Mouse (Mus musculus) right cerebral cortex, adult 2 months (tissue): Measurements from ENCODE around the gene Dkkl1.
"Not testable (repeated sequence)": the region's sequence is repeated elsewhere in the genome, so short reads cannot be mapped to it uniquely, and the experiment has no call there.

Experiments used
- DNase-seq, 2 experiments: peaks; one replicate each; pipeline ENCODE4 v3.0.0; 2021 to 2022; ENCODE audit warnings: low spot score in 2 of 2

Dkkl1 gene

DNA sequence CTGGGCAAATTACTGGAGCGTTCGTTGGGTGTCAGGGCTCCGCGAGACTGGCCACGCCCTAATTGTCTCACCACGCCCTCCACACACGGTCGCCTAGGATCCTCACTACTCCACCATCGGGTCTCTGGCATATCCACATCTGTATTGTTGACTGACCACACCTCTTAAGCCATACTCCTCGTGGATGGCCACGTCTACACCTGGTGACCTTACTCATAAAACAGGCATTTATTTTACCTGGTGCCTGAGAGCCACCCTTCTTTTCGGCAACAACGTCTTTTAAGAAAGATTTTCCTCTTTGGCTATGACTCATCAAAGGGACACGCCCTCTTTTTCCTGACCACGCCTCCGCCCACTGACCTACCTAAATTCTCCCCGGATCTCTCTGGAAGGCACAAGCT is at the start of gene Dkkl1:
TSS of gene Dkkl1 (minus strand) at position 297 of the 401 bp plus-strand sequence.
- no peak for DNase-seq

DNA sequence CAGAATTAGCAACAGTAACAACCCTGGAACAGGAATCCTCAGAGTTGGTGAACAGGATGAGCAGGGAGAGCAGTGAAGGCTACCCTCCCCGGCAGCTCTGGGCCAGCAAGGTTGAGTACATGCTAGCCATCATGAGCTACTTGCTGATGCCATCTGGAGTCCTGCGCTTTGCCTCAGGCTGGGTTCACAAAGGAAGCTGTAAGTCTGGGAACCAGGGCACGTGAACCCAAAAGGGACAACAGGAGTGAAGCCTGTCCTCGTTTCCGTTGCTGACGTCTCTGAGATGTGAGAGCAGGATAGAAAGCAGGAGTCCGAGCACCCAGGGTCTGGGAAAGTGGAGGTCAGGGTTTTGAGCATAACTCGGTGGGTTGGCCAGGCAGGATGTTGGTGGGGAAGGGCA is 47.3 kb upstream of the Dkkl1 start:
- DNase-seq, result no peak

DNA sequence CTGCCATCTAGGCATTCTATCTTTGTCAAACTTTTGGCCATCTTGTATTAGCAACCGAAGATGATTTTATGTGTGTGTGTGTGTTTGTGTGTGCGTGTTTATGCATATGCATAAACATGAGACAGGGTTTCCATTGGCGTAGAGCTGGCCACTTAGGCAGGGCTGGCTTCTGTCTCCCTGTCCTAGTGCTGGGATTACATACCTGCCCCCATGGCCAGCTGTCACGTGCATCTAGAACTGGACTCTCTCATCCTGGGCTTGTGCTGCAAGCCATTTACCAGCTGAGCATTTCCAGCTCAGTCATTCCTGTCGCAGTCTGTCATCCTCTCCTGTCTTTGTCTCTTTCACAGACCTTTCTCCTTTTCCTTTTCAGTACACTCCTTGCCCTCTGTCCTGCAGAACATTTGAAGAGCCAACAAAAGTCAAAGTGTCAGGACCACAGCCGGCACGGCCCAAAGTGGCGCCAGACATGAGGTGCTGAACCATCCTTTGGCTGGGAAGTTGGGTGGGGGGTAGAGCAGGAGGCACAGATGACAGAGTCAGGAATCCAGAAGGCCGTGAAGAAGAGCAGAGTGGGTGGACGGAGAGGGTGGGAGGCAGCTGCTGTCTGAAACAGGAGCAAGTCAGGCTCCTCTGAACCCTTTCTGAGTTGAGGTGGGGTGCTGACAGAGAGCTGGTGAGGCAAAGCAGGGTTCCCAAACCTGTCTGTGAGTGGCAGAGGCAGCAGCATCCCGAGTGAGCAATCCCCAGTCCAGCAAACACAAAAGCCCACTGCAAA is 45.3 kb upstream of the Dkkl1 start:
- DNase-seq, result peak; percentile 55 to 63

DNA sequence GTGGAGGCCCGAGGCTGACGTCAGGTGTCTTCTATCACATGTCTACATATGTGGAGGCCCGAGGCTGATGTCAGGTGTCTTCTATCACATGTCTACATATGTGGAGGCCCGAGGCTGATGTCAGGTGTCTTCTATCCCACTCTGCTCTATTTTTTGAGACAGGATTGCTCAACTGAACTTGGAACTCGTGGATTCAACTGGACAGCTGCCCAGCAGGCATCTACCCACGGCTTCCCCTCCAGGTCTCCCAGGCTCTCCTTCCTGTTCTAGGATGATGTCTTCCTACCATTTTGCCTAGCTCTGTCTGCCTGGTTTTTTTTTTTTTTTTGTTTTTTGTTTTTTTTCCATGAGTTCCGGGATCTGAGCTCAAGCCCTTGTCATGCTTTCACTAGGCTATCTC is 43.9 kb upstream of the Dkkl1 start:
- DNase-seq, result not testable (repeated sequence)

DNA sequence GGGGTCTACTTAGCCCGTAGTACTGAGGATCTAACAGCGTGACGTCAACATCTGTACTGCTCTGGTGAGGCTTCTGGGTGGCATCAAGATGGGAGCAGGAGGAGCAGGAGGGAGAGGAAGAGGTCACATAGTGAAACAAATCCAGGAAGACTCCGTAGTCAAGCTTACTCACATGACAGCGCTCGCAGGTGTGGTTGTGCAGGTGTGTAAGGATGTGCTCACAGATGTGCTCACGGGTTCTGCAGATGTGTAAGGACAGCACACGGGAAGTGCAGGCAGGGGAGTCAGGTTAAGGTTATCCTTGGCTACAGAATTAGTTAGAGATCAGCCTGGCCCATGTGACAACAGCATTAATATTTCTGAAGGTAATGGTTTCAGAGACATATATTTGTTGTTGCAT is 41.9 kb upstream of the Dkkl1 start:
- DNase-seq, result no peak

DNA sequence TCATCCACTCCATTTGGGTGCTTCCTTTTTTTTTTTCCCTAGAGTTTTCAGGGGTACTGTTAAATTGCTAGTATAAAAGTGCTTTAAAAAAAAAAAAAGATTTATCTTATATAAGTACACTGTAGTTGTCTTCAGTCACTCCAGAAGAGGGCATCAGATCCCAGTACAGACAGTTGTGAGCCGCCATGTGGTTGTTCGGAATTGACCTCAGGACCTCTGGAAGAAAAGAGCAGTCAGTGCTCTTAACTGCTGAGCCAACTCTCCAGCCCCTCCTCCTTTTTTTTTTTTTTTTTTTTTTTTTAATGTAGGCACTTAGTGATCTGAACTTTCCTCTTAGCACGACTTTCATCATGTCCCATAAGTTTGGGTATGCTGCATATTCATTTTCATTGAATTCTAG is 35.7 kb upstream of the Dkkl1 start:
- no peak for DNase-seq

DNA sequence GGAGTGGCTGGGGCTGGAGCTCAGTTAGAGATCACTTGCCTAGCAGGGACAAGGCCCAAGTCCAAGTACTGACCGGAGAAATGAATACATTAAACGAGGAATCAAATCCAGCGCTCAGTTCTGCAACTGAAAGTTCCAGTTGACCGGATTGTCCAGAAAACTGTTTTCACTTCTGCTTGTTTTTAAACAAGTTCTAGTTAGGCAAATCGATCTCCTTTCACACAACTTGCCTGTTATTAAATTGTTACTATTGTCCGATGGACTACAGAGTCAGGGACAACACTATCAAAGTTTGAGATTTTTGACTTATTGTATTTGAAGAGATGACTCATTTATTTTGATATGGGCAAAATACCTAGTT is 29.4 kb upstream of the Dkkl1 start:
- DNase-seq, result no peak

DNA sequence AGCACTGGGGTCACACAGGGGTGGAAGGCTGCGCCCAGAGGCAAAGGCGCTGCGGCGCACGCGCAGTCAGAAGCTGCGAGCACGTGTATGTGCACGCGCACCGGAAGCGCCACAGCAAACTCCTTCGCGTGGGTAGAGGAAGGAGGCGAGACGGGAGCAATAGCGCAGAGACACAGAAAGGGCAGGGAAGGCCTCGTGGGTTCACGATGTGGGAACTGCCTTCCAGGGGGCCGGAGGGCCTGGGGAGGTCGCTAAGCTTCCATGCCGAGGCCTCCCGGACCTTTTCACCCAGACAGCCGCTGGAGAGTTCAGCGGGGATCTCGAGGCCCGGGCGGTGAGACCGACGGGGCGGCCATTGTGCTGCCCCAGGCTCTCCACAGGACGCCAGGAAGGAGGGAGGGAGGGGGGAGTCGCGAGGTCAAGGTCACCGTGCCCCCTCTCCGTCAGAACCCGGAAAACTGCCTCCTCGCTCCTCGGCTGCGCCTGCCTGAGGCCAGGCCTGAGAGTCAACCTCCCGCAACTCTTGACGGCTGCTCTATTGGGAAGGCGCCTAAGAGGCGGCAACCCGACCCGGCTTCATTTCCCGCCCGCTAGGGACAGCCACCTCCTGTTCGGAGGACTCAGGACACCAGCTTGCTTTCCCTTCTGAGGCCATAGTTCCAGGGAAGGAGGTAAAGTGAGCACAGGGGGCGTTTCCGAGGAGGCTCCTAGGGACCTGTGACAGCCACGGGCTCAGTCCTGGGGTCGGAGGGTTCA is 28.9 kb upstream of the Dkkl1 start, which contains the start of gene Slc6a16:
TSS of gene Slc6a16 (plus strand) at position 453 of the 756 bp plus-strand sequence.
- DNase-seq, result peak; percentile 53 to 55

DNA sequence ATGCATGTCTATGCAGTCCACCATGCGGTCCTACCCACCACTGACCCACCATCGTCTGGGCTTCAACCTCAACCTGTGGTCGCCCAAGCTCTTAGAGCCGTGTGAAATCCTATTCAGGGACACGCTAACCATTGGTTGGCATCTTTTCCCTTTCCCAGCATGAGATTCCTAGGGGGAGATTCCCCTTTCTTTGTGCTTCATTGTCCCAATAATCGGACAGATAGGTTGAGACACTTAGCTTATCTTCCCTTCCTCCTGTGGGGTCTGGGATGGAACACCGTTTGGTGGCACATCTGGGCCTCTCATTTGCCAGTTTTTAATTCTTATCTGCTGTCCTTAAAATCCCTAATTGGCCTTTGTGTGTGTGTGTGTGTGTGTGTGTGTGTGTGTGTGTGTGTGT is 28.2 kb upstream of the Dkkl1 start:
- no peak for DNase-seq

DNA sequence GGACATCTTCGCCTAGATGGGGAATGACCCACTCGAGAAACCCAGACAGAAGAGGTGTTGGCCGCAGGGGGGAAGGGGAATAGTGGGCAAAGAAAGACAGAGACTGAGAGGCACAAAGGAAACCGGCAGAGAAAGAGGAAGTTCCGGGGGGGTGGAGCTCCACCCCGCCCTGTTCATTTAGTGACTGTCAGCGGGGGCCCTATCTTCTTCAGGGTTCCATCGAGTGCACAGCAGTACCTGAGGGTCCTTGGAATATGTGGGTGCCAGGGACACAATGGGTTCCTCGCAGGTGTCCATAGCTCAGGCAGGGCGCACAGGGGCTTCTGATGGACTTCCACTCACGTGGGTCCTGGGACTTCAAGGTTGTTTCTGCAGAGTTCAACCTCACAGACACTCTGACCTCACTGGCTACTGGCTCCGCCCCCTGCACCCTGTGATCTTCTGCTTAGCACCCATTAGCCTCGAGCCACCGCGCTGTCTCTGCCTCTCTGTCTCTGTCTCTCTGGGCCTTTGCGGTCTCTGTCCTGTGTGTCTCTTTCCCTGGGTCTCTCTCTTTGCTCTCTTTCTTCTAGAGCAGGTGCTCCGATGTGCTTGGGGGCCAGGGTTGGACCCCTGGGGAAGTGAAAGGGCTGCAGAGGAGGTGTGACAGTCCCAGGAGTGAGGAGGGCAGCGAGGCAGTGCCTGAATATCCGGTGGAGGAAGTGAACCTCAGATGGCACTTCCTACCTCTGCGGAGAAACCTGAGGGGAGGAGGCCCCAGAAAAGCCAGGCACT is 27.0 kb upstream of the Dkkl1 start, which contains the start of gene Cd37:
TSS of gene Cd37 (minus strand) at position 393 of the 774 bp plus-strand sequence.
- no peak for DNase-seq

DNA sequence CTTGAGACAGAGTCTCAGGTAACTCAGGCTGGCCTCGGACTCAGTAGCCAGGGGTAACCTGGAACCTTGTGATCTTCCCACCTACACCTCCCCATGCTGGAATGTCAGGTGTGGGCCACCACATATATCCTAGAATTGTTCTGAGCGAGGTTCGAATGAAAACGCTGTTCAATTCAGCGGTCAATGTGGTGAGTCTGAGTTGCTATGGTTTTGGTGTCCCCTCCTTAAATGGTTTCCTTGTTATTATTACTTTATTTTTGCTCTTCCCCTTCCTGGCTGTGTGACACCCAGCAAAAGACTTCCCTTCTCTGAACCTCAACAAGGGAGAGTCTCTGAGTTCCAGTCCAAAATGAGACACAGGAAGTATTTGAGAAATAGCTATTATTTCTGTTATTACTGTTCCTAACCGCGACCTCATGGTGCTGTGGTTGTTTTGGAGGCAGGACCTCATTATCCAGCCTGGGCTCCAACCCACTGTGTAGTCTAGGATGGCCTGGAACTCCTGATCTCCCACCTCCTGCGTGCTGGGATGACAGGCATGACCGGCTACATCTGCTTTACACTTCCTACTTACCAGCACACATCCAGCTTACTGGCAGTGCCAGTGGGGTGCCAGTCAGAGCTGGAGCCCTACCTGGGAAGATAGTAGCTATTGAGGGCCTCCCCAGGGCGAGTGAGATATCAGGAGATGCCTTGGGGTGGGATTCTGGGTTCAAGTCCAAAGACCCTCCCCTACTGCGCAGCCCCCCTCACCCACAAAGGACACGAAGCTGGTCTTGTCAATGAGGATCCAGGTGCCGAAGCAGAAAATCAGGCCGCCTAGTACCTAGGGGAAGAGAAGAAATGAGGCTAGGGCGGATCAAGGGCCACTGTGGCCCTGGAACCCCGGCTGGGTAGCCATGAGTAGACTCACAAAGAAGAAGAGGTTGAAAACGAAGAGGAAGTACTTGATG is 26.1 kb upstream of the Dkkl1 start:
- no peak for DNase-seq

DNA sequence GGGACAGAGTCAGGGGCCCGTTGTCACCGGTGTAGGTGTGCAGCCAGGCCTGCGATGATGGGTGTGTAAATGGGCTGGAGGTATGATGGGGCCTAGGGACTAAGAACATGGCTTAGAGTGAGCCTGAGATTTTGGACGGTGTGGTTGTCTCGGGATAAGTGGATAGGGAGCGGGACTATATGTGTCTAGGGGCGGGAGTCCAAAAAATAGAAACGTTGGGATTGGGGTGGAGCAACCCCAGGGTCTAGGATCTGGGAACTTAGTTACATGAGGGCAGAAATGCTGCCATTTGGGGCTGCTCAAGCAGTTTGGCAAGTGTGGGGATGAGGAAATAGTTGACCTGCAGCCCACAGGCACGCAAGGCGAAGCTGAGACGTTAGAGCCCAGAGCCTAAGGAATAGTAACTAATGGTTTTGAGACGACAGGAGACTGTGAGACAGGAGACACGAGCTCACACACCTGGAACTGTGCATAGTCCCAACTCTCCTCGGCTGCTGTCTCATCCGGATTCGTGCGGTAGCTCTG is 23.8 kb upstream of the Dkkl1 start:
- no peak for DNase-seq

DNA sequence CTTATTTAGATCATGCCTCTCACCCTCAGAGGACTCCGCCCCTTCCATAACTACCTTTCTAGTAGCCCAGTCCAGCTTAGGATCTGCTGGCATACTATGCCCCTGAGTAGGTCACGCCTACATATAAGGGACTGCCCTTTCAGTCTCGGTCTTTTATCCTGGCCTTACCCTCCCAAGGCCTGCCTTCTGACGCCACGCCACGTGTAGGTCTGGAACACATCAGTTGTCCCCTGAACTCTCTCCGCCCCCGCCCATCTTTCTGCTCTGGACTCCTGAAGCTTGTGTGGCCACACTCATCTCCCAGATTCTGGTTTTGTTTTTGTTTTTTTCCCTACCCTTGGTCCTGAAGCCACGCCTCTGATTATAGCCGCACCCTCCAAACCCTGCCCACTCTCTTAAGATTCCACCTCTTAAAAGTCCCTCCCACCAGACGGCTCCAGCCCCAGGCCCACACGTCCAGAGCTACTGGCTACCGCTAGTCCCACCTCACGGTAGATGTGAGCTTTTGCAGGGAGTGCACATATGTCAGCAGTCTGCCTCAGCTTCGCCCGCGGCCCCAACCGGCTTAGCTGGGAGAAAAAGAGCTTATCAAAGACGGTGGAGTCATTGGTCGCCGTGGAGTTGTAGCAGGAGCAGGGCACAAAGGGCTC is 23.1 kb upstream of the Dkkl1 start:
- DNase-seq, result no peak

DNA sequence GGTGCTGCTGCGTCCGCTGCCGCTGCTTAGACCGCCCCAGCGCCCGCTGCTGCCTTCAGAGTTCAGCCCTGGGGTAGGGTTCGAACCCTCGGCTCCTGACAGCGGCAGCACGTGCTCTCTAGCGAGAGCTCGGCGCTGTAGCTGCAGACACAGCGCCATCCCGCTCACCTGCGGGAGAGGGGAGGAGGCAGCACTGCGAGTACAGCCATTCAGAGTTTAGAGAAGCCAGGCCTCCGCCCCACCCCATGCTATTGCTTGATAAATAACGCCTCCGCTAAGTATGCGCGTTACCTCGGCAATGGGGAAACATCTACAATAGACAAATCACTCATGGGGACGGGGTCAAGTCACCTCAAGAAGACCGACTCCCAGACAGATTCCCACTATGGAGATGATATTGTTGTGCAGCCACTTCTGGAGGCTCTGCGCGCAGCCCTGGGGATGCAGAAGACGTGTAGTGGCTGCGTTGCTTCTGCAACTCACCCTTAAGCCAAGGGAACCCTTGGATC is 22.4 kb upstream of the Dkkl1 start:
- DNase-seq, result no peak

DNA sequence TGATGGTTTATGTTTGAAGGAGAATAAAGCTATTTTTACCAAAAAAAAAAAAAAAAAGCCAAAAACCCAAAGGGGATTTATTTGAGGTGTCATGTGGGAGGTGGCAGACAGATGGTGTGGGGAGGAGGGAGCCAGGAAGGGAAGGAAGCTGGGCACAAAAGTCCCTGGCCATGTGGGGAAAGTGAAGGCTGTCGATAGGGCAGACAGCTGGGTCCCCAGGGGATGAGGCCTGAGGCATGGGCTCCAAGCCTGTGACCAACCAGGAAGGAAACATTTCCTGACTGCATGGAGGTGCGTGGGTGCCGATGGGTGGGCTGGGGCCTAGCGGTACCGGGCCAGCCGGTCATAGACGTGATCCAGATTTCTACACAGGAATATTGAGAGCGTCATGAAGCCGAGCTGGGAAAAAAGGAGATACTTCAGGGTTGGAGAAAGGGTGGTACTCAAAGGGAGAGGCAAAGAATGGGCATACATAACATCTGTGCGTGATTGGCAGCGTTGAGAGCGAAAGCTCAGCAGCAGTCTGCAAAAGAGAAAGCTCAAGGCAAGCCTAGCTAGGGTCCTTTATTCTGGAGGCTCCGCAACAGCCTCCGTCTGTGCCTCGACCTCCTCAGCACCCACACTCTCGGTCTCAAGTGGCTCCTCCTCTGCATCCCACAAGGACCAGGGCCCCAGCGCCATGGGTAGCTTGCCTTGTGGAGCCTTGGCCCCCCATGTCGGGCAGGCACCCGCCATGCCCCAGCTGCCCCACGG is 21.8 kb upstream of the Dkkl1 start:
- peak; percentile 79 to 82 for DNase-seq

DNA sequence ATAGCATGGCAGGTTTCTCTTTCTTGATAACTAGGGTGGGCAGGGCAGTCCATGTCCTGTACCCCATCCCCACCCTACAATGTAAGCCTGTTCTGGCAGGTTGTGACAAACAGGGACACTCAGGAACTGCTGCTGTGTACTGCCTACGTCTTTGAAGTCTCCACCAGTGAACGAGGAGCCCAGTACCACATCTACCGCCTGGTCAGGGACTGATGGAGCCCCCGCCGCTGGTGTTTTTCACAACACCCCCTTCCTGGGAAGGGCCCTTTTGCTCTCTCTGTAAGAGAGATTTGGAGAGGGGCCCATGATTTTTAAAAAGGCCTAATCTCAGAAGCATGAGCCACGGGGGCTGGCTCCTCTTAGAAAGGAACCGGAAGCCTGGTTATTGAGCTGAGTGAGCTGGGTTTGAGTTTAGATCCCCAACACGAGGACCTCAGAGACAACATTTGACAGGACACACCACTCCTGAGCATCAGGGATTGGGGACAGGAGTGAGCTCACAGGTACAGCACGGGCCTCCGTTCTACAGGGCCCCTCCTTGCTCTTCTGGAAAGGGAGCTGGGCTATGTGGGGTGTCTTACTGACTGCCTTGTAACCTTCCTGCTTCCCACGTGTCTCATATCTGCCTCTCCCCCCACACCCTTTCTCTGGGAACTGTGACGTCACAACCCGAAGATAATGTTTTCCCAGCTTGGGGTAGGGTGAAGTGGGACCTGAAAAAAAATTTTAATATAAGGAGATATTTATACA is 20.9 kb upstream of the Dkkl1 start:
- peak; percentile 44 to 58 for DNase-seq

DNA sequence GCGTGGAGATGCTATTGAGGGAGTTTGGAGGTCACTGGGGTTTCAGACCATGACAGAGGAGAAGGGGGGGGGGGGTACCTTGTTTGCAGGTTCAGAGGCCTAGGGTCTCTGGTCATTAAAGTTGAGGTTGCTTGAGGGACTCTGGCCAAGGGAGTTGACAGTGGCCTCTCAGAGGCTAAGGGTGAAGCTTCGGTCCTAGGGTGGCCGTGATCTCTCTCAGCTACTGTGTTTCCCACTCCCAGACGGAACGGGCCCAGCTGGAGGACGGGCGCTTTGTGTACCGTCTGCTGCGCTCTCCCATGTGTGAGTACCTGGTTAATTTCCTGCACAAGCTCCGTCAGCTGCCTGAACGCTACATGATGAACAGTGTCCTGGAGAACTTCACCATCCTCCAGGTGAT is 20.0 kb upstream of the Dkkl1 start:
- no peak for DNase-seq

DNA sequence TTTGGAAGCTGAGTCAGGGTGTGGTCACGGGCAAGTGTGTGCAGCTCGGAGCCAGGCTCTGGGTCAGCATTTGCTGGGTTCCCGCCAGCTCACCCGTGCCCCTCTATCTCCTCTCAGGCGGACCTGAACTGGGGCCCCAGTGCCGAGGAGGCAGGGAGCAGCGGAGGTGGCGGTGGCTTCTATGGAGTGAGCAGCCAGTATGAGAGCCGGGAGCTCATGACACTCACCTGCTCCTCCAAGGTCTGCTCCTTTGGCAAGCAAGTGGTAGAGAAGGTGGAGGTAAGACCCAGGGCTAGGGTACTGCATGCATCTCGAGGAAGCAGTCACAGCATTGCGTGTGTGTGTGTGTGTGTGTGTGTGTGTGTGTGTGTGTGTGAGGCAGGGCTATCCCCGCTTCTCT is 19.2 kb upstream of the Dkkl1 start:
- DNase-seq, result no peak
